Mouse (Mus musculus): ENCODE data around the gene Cic.

Cic gene

DNA sequence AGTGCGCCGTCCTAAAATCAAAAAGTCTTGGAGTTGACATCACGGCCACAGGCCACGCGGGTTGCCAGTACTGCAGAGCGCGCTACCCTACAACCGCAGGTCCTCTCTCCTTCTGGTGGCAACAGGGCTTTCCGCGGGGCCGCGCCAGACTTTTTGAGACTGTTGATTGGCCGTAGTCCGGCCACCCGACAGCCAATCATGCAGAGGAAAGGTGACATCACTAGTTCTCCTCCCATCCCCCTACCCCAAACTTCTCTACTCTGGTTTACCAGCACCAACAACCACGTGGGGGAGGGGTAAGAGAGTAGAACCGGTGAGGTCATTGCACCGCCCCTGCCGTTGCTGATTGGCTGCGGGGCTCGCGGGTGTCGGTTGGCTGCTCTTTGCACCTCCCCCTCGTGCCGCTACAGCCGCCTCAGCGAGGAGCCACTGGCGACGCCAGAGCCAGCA is at the start of gene Cic:
Cic (plus strand) TSS at position 404 of the 450 bp plus-strand sequence.
- peak; percentile 98 for DNase-seq (ENCODE audit: low read depth, low spot score)

DNA sequence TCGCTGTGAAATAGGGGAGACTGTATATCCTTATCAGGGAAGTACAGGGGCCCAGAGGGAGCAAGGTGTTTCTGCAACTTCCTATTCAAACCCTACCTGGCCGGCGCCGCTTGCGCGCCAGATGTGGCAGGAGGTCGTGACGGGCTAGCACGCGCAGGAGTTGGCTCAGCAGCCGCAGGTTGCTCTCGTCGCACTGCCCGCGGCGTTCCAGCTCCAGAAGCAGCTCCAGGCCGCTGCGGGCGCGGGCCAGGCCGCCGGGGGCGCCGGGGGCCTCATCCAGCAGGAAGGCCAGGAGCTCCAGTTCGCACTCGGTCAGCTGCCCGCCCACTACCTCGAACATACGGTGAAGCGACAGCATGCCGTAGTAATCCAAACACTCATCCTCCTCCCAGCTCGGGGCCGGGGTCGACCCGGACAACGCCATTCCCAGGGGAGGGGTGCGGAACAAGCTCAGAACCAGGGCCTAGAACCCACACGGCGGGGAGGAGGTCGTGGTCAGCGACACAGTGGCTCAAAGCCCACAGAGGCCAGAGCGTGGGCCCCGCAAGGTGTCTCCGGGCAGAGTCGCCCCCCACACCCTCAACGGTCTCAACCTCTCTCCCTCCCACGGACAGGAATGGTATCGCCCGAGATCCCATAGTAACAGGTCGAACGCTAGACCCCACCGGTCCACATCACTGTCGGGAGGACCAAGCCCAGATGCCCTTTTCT is 48.6 kb upstream of the Cic start:
- no peak for DNase-seq (ENCODE audit: low read depth, low spot score)

- no peak for DNase-seq (ENCODE audit: low read depth, low spot score)
These were observed 48.1 kb upstream of the Cic start for GRCm38 (mm10) chr7:25219416-25219750.

DNA sequence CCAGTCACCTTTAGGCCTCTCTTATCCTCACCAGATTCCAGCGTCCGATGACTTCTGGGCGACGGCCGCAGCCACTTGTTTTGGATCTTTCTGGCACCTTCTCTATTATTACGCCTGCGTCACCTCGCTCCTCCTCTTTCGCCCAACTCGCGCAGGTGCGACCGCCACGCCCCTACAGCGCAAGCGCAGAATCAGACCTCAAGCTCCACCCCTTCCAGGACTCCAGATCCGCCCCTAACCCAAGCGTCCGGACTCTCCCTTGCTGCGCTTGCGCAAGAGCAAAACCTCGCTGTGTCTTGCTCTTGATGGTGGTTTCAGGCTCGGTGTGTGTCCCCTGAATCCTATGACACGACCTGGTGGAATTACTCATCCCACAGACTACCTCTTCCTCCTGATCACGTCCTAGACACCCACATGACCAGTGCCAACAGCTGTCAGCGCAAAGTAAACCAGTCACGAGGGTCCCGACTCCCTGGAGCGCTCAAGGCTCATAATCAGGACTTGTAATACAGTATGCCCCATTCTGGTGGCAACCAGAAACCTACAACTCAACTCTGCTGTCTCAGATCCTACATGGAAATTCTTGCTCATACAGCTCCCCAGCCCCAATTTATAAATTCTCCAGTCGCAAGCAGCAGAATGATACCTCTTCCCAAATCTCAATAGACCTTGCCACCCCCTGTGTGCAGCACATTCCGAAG is 47.6 kb upstream of the Cic start:
- peak; percentile 98 for DNase-seq (ENCODE audit: low read depth, low spot score)

- peak; percentile 60 for DNase-seq (ENCODE audit: low read depth, low spot score)
These were observed 46.9 kb upstream of the Cic start, which contains the start of gene Dedd2 for GRCm38 (mm10) chr7:25220457-25221101. Dedd2 (minus strand) TSS chr7:25220615.

DNA sequence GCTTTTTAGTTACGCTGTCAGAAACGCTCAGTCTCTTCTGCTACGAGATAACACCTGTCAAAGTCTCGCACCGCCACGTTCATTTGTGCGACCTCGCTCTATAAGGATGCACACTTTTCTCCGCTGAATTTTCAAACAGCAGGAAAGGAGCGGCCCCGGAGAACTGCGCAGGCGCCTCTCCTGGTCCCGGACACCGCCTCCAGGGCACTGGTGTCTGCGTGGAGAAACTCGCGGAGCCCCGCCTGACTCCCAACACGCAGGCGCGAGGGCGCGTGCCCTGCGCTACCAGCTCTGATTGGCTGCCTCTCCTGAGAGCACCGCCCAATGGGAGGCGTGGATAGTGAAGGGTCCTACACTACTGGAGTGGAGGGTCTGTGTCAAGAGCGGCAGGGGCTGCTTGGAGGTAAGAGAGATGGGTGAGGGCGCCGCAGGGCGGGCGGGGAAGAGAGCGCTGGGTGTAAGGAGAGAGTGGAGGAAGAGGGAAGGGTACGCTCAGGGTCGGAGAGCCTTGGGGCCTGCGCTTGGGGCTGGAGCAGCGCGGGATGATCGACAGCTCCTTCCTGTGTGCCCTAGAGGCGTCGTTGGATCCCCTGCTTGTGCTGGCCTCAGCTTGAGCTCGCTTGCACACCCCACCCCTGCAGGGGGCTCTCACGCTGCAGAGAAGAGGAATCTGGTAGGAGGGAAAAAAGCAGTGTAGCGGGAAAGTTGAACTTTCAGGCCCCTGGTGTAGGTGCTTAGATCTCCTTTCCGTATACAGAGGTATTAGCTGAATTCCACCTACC is 46.2 kb upstream of the Cic start, which contains the start of gene Zfp526:
Zfp526 (plus strand) TSS at position 324 of the 782 bp plus-strand sequence.
- DNase-seq (ENCODE audit: low read depth, low spot score), result peak; percentile 97

DNA sequence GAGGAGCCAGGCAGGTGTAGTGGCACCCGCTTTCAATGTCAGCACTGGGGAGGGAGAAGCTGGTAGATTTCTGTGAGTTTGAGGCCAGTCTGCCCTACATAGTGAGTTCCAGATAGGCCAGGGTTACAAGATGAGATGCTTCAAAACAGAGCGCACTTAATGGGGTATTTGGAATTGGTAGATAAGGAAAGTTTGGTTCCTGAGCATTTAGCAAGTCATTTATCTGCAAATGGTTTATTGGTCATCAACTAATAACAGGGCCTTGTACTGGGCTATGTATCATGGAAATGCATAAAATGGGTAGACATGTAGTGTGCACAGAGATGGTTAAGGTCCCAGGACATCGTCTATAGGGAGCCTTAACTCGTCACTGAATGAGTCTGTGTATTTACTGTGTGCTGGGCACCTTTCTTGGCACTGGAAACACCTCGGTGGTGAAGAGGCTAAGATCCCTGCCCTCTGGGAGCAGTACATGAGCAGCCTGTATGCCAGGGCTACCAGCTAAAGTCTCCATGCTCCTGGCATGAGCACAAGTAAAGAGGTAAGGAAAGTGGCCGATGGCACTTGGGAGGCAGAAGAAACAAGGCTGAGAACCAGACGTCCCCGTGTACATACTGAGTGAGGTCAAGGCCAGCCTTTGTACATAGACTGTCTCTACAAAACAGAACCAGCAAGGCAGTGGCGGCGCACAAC is 45.1 kb upstream of the Cic start:
- no peak for DNase-seq (ENCODE audit: low read depth, low spot score)

- DNase-seq (ENCODE audit: low read depth, low spot score), result no peak
These were observed 39.8 kb upstream of the Cic start for GRCm38 (mm10) chr7:25227523-25228300.

DNA sequence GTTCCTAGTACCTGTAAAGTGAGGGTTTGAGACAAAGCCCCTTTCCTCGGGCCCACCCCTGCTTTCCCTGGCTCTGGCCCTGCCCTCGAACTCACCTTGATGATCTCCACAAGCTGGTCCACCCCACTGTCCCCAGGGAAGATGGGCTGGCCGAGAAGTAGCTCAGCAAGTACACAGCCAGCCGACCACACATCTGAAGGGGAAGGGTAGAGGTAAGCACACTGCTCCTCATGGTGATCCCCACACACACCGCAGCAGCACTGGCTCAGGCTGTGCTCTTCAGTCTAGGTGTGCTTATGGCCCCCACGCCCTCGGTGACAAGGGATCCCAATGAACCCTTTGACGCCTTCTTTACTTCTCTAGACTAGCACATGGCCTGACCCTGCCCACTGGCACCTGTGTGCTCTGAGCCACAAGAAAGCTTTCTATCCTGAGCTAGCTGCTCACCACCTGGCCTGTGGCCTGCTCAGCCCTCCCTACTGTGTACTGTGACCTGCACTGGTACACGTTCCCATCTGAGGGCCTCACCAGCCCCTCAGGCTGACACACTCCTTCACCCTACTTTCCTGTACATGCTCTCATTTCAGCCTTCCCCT is 36.7 kb upstream of the Cic start:
- no peak for DNase-seq (ENCODE audit: low read depth, low spot score)

- no peak for DNase-seq (ENCODE audit: low read depth, low spot score)
These were observed 35.3 kb upstream of the Cic start for GRCm38 (mm10) chr7:25232101-25232648.

DNA sequence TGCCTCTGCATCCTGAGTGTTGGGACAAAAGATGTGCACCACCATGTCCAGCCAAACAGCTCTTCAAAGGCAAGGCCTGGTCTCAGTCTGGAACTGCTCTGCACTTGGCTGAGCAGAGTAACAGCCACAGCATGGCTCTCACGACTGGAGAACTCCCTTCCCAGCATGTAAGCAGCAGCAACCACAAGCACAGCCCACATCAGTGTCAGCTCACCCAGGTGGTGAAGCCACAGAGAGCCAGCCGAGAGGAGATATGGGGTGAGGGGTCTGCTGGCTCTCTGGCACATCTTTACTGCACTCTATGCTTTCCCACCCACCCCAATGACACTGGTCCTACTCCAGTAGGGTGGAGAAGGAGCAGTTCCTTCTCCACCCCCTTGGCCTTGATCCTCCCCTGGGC is 34.4 kb upstream of the Cic start:
- DNase-seq (ENCODE audit: low read depth, low spot score), result no peak

GRCm38 (mm10) chr7:25235526-25235925 is 32.0 kb upstream of the Cic start:
- DNase-seq (ENCODE audit: low read depth, low spot score), result no peak

GRCm38 (mm10) chr7:25237249-25238014 is 30.1 kb upstream of the Cic start, which contains the start of gene Gsk3a:
Gsk3a (minus strand) TSS chr7:25237851.
- peak; percentile 94 for DNase-seq (ENCODE audit: low read depth, low spot score)

DNA sequence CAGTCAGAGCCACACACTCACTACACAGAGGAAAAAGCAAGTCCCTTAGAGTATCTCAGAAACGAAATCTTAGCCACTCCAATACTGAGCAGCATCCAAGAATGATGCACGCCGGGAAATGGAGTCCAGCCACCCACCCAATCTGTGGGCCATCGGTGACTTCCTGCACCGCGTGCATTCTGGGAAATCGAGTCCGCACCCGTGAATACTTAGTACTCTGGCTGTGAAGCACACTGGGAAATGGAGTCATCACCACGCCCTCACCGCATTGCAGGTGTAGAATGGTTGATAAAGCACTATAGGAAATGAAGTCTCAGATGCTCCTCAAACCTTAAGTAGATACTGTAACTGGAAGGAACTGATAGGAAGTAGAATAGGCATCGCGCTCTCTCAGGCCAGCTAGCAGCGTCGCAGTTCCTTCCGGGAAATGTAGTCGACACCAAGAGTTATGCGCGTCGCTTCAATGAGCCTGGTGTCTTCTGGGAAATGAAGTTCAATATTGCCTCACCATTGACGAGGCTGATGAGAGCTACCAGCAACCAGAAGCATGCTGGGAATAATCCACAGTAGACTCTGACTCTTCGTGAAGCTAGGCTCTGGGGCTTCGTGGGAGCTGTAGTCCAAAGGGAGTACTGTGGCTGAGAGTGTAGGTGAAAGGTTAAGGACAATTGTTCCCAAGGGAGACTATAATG is 29.3 kb upstream of the Cic start:
- DNase-seq (ENCODE audit: low read depth, low spot score), result peak; percentile 95

DNA sequence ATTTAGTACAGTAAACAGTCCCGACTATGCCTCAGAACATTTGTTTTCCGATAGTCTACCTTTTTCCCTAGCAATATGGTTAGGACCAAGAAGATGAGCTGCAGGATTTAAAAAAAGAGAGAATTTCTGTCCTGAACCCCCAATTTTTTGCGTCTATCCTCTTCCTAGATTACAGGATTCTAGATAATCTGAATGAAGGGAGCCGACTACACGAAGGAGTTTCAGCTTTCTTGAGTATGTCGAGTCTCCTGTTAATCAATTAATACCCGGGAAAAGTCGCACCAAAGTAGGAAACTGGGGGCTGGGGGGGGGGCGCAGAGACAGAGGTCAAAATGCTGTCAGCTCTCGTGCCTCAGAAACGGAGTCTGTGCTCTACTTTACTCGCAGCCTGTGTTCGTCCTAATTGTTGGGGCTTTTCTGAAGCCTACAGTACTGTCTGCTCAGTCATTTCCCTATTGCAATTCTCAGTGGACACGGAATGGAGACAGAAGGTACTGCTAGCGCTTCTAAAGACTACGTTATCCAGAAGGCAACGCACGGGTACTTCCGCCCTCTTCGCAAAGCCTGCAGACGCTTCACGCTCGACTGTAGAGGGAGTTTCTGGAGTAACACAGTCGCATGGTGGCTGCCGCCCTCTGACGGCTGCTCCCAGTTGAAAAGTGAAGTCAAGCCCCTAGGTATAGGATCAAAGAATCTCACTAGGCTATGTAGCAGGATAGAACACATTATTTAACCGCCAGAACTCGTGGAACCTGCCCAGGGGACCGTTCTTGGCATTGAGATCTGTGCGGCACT is 28.5 kb upstream of the Cic start:
- DNase-seq (ENCODE audit: low read depth, low spot score), result peak; percentile 92

GRCm38 (mm10) chr7:25240631-25241030 is 26.9 kb upstream of the Cic start:
- no peak for DNase-seq (ENCODE audit: low read depth, low spot score)

DNA sequence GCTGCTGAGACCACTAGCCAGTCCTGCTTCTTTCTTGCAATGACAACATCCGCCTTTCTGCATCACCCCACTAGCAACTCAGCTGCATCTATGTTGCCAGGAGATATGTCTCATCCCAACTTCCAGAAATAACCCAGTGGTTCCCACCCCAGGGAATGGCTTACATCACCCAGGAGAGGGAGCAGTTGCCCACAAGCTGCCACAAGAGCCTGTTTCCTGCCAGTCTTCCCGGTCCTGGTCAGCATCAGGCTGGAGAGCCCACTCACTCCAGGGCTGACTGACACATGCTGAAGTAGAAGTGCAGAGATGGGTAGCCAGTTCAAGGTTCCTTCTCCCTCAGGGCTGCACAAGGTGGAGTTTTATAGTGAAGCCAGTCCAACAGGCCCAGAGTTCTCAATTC is 26.4 kb upstream of the Cic start:
- DNase-seq (ENCODE audit: low read depth, low spot score), result peak; percentile 56

Measured in skeletal muscle tissue, adult 2 months (tissue).